Mouse (Mus musculus) neutrophil, adult 59 days (primary cell): ENCODE data around the gene Adamts18. TPM values are rescaled to one million over a fixed set of nuclear protein-coding genes. Genes with fewer than 3 reads are reported as not detected.

Experiments
- total RNA-seq, 2 experiments: library from RNA; stranded (reverse); gene quantifications; 1 replicate in 1 of 2; 2 replicates in 1 of 2; pipeline ENCODE4 v1.2.4; 2023

The Adamts18 gene
- not detected for total RNA-seq

DNA sequence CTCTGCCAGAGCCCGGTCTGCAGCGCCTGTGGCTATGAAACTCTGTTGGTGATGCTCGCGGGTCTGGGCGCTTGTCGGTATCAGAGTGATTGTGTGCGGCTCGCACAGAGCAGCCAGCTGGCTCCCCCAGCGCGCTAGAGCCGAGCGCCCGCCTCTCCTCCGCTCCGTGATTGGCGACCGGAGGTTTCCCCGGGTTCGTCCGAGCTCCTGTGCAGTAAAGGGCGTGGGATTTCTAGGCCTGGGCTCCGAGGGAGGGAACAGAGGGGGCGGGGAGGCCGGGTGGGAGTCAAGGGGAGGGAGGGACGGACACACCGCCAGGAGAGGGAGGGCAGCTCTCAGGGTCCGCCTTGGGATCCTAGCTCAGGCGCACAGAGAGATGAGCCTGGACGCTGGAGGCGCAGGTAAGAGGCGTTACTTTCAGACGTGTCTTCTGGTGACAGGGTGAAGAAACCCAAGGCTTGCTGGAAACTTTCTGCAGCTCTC is at the start of gene Adamts18:
TSS of gene Adamts18 (minus strand) at position 86 of the 483 bp plus-strand sequence.

Other genes with a start within 250 kb of the Adamts18 start
- gene Mon1b, start 213.2 kb downstream of the Adamts18 start, total RNA-seq, result 10 to 100 TPM; 28.5 TPM
- gene Syce1l, start 205.5 kb downstream of the Adamts18 start, total RNA-seq, result not detected